Mouse (Mus musculus) hindbrain, embryonic 10.5 days (tissue): Measurements from ENCODE around the gene Ppard. TPM values are rescaled to one million over a fixed set of nuclear protein-coding genes. Genes with fewer than 3 reads are reported as not detected.

ENCODE experiments used
- DNase-seq: peaks from one replicate; pipeline ENCODE4 v3.0.0-alpha.2; 2017; ENCODE audit warnings: low spot score
- H3K27ac ChIP-seq: fragments of 300-500 bp; sonication (generic); 2 replicates; pipeline ENCODE4 v1.5.1; 2016; ENCODE audit warnings: mild to moderate bottlenecking, moderate library complexity
- H3K27me3 ChIP-seq: fragments of 300-500 bp; sonication (generic); 2 replicates; pipeline ENCODE4 v1.6.1; 2016; ENCODE audit warnings: mild to moderate bottlenecking; ENCODE audit not compliant: poor library complexity, insufficient read depth, severe bottlenecking
- H3K36me3 ChIP-seq: fragments of 300-500 bp; sonication (generic); 2 replicates; pipeline ENCODE4 v1.6.1; 2016; ENCODE audit warnings: mild to moderate bottlenecking, moderate library complexity
- H3K4me1 ChIP-seq: fragments of 300-500 bp; sonication (generic); replicated peaks from 2 replicates; pipeline ENCODE4 v1.6.1; 2016; ENCODE audit warnings: mild to moderate bottlenecking
- H3K4me3 ChIP-seq: fragments of 300-500 bp; sonication (generic); 2 replicates; pipeline ENCODE4 v1.5.1; 2016; ENCODE audit warnings: mild to moderate bottlenecking, moderate library complexity
- H3K9me3 ChIP-seq: fragments of 300-500 bp; sonication (generic); 2 replicates; pipeline ENCODE4 v1.6.1; 2016; ENCODE audit warnings: mild to moderate bottlenecking, moderate library complexity
- WGBS: fragments of 180-500 bp; shearing (Covaris S2); methylation state at CpG from one replicate; pipeline ENCODE4 v1.1.7; 2016; 5-methylcytosine and 5-hydroxymethylcytosine counted together
- polyA plus RNA-seq: library from polyadenylated mRNA; unstranded; fragments of >200 nt; fragmentation: Nextera tagmentation; extraction: Ambion mirVana; gene quantifications from 2 replicates; pipeline ENCODE4 v1.2.1, GENCODE M21; 2016

Ppard gene
- polyA plus RNA-seq, 1 experiment from 2014 or later, result 2.0 TPM

DNA sequence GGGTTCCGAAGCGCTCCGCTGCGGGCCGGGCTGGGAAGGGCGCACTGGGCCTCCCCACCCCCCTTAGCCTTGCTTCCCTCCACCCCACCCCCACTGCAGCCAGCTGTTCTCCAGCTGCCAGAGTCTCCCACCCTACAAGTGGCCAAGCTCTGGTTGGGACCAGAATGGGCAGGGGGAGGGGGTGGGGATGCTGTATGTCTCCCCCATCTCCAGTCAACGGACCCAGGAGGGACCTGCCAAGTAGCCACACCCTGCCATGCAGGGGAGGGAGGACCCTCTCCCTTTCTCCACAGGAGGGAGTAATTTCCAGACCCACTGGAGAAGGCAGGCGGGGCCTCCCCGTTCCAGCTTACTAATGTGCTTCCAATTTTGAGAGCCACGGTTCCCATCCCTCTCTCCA is 113.4 kb downstream of the Ppard start:
- 9% methylated on average over 10 of the region's 10 CpGs for WGBS
- peak overlapping the region; percentile 27 for H3K4me3 ChIP-seq
- H3K27me3 ChIP-seq, result peaks cover 58% of the 10 kb centered on the region
- H3K36me3 ChIP-seq, result peaks cover 4% of the 10 kb centered on the region
- peak; percentile 23 for DNase-seq
- H3K9me3 ChIP-seq, result no peaks in the 10 kb centered on the region
- peaks cover 94% of the 10 kb centered on the region for H3K4me1 ChIP-seq
- peak overlapping the region; percentile 74 for H3K27ac ChIP-seq

DNA sequence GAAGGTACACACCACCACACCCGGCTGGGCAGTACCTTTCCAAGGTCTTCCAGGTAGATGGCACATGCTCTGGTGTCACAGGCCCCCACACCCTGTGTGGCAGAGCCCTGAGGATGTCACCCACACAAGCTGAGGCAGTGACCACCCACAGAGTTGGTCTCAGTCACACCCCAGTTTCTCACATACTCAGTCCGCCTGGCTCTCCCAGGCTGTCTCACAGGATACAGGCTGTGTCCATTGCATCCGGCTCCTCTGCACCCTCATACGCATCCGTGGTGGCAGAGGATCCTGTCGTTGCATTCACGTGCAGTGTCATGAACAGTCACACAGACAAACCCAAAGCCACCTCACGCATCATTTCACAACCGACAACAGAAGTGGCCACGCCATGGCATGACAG is 114.8 kb downstream of the Ppard start:
- WGBS, result 78% methylated on average over 10 of the region's 10 CpGs
- Histone ChIP-seq H3K27ac (no peak overlapping the region), H3K9me3 (no peaks in the 10 kb centered on the region), H3K4me1 (peaks cover 95% of the 10 kb centered on the region), H3K36me3 (no peaks in the 10 kb centered on the region), H3K4me3 (no peak overlapping the region), H3K27me3 (peaks cover 61% of the 10 kb centered on the region)
- no peak for DNase-seq

DNA sequence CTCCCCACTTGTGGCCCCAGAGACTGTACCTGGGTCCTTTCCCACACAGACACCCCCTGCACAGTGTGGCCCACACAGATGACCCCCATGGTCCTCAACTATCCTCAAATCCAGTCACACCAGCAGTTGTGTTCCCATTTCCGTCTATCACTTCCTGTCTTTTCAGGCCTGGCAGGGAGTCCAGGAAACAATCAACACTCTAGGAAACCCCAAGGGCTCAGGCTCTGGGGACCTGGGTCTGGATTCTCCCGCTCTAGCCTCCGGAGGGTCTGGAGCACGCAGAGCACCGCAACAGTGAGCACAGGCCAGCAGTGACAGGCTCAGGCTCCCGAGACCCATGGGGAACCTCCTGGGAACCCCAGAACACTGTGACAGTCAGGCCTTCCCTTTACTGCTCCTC is 115.7 kb downstream of the Ppard start:
- no peaks in the 10 kb centered on the region for H3K9me3 ChIP-seq
- H3K36me3 ChIP-seq, result no peaks in the 10 kb centered on the region
- peak overlapping the region; percentile 81; the same call in 1 of the 2 replicates for H3K4me3 ChIP-seq
- H3K4me1 ChIP-seq, result peaks cover 91% of the 10 kb centered on the region
- DNase-seq, result no peak
- WGBS, result 44% methylated on average over 6 of the region's 6 CpGs
- 0 out of 2 replicates have a peak overlapping the region, but pooled peaks have one; percentile 18 for H3K27ac ChIP-seq
- H3K27me3 ChIP-seq, result peaks cover 65% of the 10 kb centered on the region

DNA sequence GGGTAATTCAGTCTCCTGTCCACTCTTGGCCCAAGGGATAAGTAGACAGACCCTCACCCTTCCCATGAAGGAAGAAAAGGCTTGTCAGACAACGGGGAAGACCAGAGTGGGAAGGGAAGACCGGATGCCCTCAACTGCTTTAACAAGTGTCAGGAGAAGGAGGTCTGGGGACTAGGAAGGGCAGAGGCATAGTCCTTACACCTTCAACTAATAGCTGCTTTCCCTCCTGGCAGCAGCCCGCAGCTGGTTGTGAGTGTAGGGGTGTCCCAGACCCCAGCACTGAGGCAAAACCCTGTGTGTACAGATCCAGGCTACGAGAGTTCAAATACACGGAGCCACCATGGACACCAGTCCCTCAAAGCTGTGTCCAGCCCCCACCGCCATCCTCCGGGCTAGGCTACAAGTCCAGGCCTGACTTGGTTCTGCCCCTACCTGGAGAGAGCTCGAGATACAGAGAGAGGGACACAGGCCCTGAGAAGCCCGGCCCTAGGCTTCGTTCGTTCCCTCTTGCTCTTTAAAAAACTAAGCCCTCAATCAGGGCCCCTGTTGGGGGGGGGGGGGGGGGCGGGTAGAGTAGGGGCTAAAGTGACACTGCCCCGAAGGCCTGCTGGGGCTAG is 116.9 kb downstream of the Ppard start:
- H3K27ac ChIP-seq, result peak overlapping the region; percentile 93
- 16% methylated on average over 13 of the region's 13 CpGs for WGBS
- peaks cover 76% of the 10 kb centered on the region for H3K27me3 ChIP-seq
- peaks cover 81% of the 10 kb centered on the region for H3K4me1 ChIP-seq
- H3K36me3 ChIP-seq, result no peaks in the 10 kb centered on the region
- peak overlapping the region; percentile 81 for H3K4me3 ChIP-seq
- DNase-seq, result no peak
- no peaks in the 10 kb centered on the region for H3K9me3 ChIP-seq

DNA sequence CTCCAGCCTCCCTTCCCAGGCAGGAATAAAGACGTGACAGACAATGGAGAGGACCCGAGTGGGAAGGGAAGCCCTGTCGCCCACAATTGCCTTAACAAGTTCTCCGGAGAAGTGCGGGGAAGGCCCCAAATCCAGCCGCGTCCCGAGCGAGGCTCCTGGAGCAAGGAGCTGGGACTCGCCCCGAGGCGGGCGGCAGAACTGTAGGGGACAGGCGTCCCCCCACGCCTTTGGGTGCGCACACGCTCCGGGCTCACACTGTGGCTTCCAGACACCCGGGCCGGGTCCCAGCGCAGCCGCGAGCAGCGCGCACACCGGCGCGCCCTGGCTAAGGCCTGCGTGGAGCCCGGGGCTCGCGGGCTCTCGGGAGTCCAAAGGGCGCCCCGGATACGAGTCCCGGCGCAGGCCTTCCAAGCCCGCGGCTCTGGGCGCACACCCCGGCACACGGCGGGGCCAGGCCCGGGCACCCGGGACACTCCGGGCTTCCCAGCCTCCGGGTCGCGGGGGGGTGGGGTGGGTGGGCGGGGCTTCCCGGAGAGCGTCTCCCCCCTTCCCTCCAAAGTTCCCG is 117.5 kb downstream of the Ppard start:
- no peak for DNase-seq
- under 1% methylated on average over 53 of the region's 54 CpGs for WGBS
- Histone ChIP-seq H3K27me3 (peaks cover 75% of the 10 kb centered on the region), H3K36me3 (no peaks in the 10 kb centered on the region), H3K4me1 (peaks cover 75% of the 10 kb centered on the region), H3K9me3 (no peaks in the 10 kb centered on the region), H3K4me3 (peak overlapping the region; percentile 81), H3K27ac (peak overlapping the region; percentile 93)

DNA sequence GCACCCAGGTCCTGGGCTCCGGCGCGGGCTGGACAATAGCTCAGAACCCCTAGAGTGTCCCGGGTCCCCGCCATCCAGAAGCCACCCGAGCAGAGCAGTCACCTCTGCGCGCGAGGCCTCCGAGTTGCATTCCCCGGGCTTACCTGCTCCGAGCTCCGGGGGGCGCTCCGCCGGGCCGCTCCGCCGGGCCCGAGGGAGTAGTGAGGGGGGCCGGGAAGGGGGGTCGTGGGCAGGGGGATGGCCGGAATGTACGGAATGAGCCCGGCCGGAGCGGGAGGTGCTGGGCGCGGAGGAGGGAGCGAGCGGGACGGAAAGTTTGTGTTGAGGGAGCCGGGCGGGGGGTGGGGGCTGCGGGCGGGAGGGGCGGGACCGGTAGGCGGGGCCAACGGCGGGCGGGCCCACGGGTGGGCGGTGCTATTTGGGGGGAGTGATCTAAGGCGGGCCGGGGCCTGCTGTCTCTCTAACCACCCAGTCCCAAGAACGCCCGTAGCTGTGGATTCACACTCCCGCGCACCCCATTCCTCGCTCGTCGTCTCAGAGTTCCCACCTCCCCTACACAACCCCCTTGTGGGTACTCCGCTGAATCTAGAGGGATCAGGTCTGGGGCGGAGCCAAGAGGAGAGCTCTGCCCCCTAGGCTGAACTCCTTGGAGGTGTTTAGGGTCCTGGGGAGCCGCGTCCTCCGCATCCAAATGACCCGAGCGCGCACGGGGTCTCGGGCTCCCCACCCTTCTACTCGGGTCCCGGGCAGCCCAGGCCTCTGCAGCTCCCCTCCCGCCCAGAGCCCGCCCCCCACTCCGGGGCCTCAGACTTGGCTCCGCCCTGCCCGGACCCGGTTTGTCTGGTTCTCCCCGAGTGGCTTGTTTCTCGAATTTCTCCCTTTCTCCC is 118.2 kb downstream of the Ppard start, which contains the start of gene Tead3:
Gene Tead3, minus strand, starts transcription at position 352 of the 887 bp plus-strand sequence.
- H3K4me3 ChIP-seq, result peak within 1 kb of the TSS; percentile 81
- peaks cover 68% of the 10 kb centered on the region for H3K27me3 ChIP-seq
- H3K27ac ChIP-seq, result peak within 1 kb of the TSS; percentile 93
- no peaks in the 10 kb centered on the region for H3K36me3 ChIP-seq
- peaks cover 68% of the 10 kb centered on the region for H3K4me1 ChIP-seq
- peak; percentile 88 for DNase-seq
- H3K9me3 ChIP-seq, result no peaks in the 10 kb centered on the region
- WGBS, result 1% methylated on average over 73 of the region's 73 CpGs

Other genes with a start within 250 kb of the Ppard start
- gene Tcp11, start 152.1 kb upstream of the Ppard start, polyA plus RNA-seq, result 1.1 and 2.8 TPM in 2 replicates
- 10.7 and 11.0 TPM in 2 replicates for gene Scube3, start 90.6 kb upstream of the Ppard start, polyA plus RNA-seq
- gene Zfp523, start 55.6 kb upstream of the Ppard start, polyA plus RNA-seq, result 36.1 and 39.8 TPM in 2 replicates
- gene Def6, start 24.9 kb upstream of the Ppard start, polyA plus RNA-seq, result 3.4 and 4.3 TPM in 2 replicates
- gene Fance, start 80.8 kb downstream of the Ppard start, polyA plus RNA-seq, result 32.6 and 32.9 TPM in 2 replicates
- 439 and 483 TPM in 2 replicates for gene Rpl10a, start 95.8 kb downstream of the Ppard start, polyA plus RNA-seq
- 5.5 and 6.1 TPM in 2 replicates for gene Tead3, start 118.1 kb downstream of the Ppard start, polyA plus RNA-seq
- 2.8 and 4.0 TPM in 2 replicates for gene Tulp1, start 132.5 kb downstream of the Ppard start, polyA plus RNA-seq